Mouse (Mus musculus): Measurements from ENCODE around the gene Ifi204.
"Not testable (repeated sequence)": the region's sequence is repeated elsewhere in the genome, so short reads cannot be mapped to it uniquely, and the experiment has no call there.

The Ifi204 gene

DNA sequence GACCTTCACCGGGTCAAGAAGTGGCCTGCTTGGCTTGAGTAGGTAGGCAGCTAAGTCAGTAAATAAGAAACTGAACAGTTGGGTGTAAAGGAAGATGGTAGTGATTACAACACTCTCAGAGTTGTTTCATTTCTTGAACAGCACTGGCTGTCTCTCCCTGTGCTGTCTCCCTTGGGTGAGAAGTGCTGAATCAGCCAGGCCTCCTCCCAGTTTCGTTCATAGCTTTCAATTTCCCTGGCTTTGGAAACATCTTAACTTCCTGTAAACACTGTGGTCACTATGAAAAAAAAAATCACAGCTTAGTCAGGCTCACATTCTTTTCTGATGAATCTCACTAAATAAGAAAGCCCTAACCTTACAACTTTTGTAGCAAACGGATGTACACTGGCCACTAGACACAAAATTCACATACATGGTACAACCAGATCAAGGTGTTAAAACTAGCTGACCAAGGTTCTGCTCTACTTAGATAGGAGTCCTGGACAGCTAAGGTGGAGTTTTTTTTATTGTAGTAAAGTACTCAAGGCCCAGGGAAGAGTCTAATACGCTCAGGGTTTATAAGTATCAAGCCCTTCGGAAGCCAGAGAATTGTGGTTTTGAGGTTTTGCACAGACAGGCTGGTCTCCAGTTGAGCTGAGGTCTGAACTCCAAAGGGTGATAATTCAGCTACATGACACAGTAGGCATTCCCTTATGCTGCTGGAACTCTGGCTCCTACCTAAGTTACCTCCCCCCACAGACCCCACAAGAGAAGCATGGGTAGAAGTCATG lies at the start of gene Ifi204:
Ifi204 (minus strand) TSS at position 96 of the 770 bp plus-strand sequence.
- peak in 1 of 2 experiments; percentile 8 for DNase-seq

DNA sequence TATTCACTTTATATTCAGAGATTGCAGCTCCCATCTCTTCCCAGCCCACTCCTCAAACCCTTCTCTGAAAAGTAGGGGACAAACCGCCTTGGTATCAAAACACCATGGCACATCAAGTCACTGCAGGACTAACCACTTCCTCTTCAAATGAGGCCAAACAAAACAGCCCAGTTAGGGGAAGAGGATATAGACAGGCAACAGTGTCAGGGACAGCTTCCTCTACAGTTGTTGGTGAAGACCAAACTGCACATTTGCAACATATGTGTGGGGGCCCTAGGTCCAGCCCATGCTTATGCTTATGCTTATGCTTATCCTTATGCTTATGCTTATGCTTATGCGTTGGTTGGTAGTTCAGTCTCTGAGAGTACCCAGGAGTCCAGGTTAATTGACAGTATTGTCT lies 42.6 kb upstream of the Ifi204 start:
- peak in 1 of 2 experiments; percentile 8 for DNase-seq

- DNase-seq: peak in 1 of 2 experiments; percentile 4
Measured at GRCm38 (mm10) chr1:173802689-173803281, 36.0 kb upstream of the Ifi204 start.

DNA sequence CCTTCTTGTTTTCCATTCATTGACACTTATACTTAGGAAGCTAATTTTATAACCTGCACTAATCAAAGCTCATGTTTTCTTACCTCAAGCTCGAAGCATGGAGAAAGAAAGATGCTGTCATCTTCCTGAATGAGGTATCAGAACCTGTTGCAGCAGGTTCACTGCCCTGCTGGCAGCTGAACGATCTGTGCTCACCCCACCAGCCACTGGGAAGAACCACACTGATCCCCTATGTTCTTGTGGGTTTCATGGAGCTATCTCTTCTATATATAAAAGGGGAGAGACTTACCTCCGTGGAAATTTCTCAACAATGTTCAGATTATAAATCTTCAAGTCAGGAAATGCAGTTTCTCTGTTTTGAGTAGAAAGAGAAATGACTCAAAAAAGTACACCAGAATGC lies 35.5 kb upstream of the Ifi204 start:
- not testable (repeated sequence) for DNase-seq

- DNase-seq: not testable (repeated sequence)
Measured at GRCm38 (mm10) chr1:173801791-173802190, 35.0 kb upstream of the Ifi204 start.

DNA sequence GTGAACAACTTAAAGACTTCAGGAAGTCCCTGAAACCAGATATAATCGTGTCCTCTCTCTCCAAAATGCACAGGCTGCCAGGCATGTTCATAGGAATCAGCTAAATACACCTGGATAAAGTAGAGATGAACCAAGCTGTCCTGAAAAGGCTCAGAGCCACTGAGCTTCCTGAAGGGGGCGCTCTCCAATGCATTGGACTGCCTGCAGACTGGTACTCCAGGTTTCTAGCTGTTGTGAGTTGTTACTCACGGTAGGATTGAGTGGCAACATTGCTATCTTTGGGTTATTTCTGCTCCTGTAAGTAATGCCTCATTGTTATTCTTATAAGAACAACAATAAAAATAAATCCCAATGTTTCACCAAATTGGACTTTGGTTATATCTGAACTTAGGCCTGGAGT lies 6.7 kb upstream of the Ifi204 start:
- not testable (repeated sequence) for DNase-seq

GRCm38 (mm10) chr1:173760032-173760431 lies 6.7 kb downstream of the Ifi204 start:
- DNase-seq: not testable (repeated sequence)

DNA sequence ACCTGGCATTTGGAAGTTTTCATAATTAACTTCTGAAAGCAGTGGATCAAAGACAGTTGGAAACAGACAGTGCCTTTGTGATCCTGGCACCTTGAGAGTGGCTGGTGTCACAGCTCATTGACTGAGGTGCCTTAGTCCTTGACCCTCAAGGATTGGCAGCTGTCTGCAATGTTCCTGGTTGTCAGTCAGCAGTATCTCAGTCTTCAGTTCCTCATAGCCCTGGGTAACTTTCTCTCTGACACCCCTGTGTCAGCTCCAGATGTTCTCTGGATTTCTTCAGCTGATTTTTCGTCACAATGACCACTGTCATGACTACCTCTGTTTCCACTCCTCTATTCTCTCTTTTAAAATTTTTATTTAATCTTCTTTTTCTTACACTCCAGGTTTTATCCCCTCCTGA lies 24.5 kb downstream of the Ifi204 start:
- DNase-seq: no peak

GRCm38 (mm10) chr1:173741656-173742055 lies 25.1 kb downstream of the Ifi204 start, which contains the start of gene Ifi207:
Gene Ifi207, minus strand, starts transcription at chr1:173741747.
- no peak for DNase-seq

- no peak for DNase-seq
Measured at GRCm38 (mm10) chr1:173740537-173740936, 26.2 kb downstream of the Ifi204 start.

GRCm38 (mm10) chr1:173736986-173737385 lies 29.8 kb downstream of the Ifi204 start:
- no peak for DNase-seq

- DNase-seq: not testable (repeated sequence)
Measured at GRCm38 (mm10) chr1:173735015-173735414, 31.7 kb downstream of the Ifi204 start.

GRCm38 (mm10) chr1:173733219-173733618 lies 33.5 kb downstream of the Ifi204 start:
- DNase-seq: no peak
